ENCODE assay signal across 8 mouse cellular contexts in genomic region chr2:91257126-91257980, GRCm38 (mm10). TPM values are rescaled to one million over a fixed set of nuclear protein-coding genes. Genes with fewer than 3 reads are reported as not detected.
DNase-seq lines count a peak whose midpoint lies in the region; ATAC-seq and TF ChIP-seq lines count a peak whose summit lies in the region.

No protein-coding gene starts in this region.

- WGBS in forebrain, embryonic 15.5 days, result 2% methylated on average over 22 of the region's 22 CpGs
- WGBS in intestine, postnatal 0 days, result 4% methylated on average over 21 of the region's 22 CpGs
- 1% methylated on average over 22 of the region's 22 CpGs for WGBS in lung, embryonic 16.5 days

- peaks cover 23% of the 10 kb centered on the region; the same call in 1 of the 2 replicates for H3K27me3 ChIP-seq in forebrain, embryonic 15.5 days
- H3K27me3 ChIP-seq in intestine, postnatal 0 days (replicated peaks; ENCODE audit: control insufficient read depth, insufficient read depth, low read length), result peaks cover 4% of the 10 kb centered on the region
- H3K27me3 ChIP-seq in lung, embryonic 16.5 days (ENCODE audit: control insufficient read depth, insufficient read depth, low read depth, low read length), result peaks cover 13% of the 10 kb centered on the region; the same call in 1 of the 2 replicates

- ATAC-seq in forebrain, embryonic 15.5 days (replicated peaks), result peak; percentile 59
- peak; percentile 18; the same call in 1 of the 2 replicates for ATAC-seq in intestine, postnatal 0 days
- ATAC-seq in lung, embryonic 16.5 days (ENCODE audit: low read depth), result peak; percentile 78

- peaks cover 36% of the 10 kb centered on the region for H3K4me1 ChIP-seq in forebrain, embryonic 15.5 days
- H3K4me1 ChIP-seq in intestine, postnatal 0 days (replicated peaks; ENCODE audit: control insufficient read depth, insufficient read depth, low read length), result peaks cover 5% of the 10 kb centered on the region; the same call in 1 of the 2 replicates
- peaks cover 24% of the 10 kb centered on the region for H3K4me1 ChIP-seq in lung, embryonic 16.5 days (replicated peaks; ENCODE audit: control insufficient read depth, insufficient read depth, low read length)

- no peak for TF ChIP-seq CTCF in intestine, postnatal 0 days (IDR thresholded peaks at IDR 0.05; ENCODE audit: low read depth)

- H3K4me3 ChIP-seq in forebrain, embryonic 15.5 days, result peak overlapping the region; percentile 70
- peak overlapping the region; percentile 46 for H3K4me3 ChIP-seq in intestine, postnatal 0 days (ENCODE audit: low read depth, low read length)
- H3K4me3 ChIP-seq in lung, embryonic 16.5 days (ENCODE audit: low read length), result peak overlapping the region; percentile 74

- no peaks in the 10 kb centered on the region for H3K9me3 ChIP-seq in forebrain, embryonic 15.5 days
- H3K9me3 ChIP-seq in intestine, postnatal 0 days (ENCODE audit: control insufficient read depth), result no peaks in the 10 kb centered on the region
- H3K9me3 ChIP-seq in lung, embryonic 16.5 days (ENCODE audit: control insufficient read depth, low read length), result no peaks in the 10 kb centered on the region

- peak overlapping the region; percentile 100 for H3K4me2 ChIP-seq in forebrain, embryonic 15.5 days (replicated peaks)
- H3K4me2 ChIP-seq in intestine, postnatal 0 days (replicated peaks; ENCODE audit: low read depth), result peak overlapping the region; percentile 78
- peak overlapping the region; percentile 64 for H3K4me2 ChIP-seq in lung, embryonic 16.5 days (ENCODE audit: low read depth, low read length)

- peak overlapping the region; percentile 54 for H3K27ac ChIP-seq in forebrain, embryonic 15.5 days (replicated peaks)
- H3K27ac ChIP-seq in intestine, postnatal 0 days (ENCODE audit: low read depth, low read length), result no peak overlapping the region
- peak overlapping the region; percentile 86 for H3K27ac ChIP-seq in lung, embryonic 16.5 days (ENCODE audit: low read length)

- DNase-seq in thymus, postnatal 14 days, result peak; percentile 9
- no peak for DNase-seq in thymus, postnatal 0 days (ENCODE audit: low spot score)
- peak; percentile 51 for DNase-seq in brain, adult 2 months (ENCODE audit: low read depth, low spot score)
- DNase-seq in testis, postnatal 10 days (ENCODE audit: low spot score), result peak; percentile 59
- DNase-seq in left cerebral cortex, adult 9 months (ENCODE audit: low spot score in 2 of 2), result no peak

- no peaks in the 10 kb centered on the region for H3K36me3 ChIP-seq in forebrain, embryonic 15.5 days
- H3K36me3 ChIP-seq in intestine, postnatal 0 days (ENCODE audit: control insufficient read depth, insufficient read depth), result no peaks in the 10 kb centered on the region
- H3K36me3 ChIP-seq in lung, embryonic 16.5 days (ENCODE audit: control insufficient read depth, insufficient read depth, low read length), result peaks cover 10% of the 10 kb centered on the region

- peak overlapping the region; percentile 68 for H3K9ac ChIP-seq in forebrain, embryonic 15.5 days (replicated peaks)
- H3K9ac ChIP-seq in intestine, postnatal 0 days (ENCODE audit: low read depth, low read length), result peak overlapping the region; percentile 8; the same call in 1 of the 2 replicates
- peak overlapping the region; percentile 76 for H3K9ac ChIP-seq in lung, embryonic 16.5 days (ENCODE audit: low read length)

RNA-seq across cellular contexts. Expression of gene Pacsin3, which starts 1.6 kb away (rescaled TPM):
- 4.3 and 5.9 TPM in 2 replicates for polyA plus RNA-seq in thymus, postnatal 0 days (2015; fragmentation: Nextera tagmentation; extraction: Ambion mirVana)
- 19.8 and 22.9 TPM in 2 replicates for polyA plus RNA-seq in forebrain, embryonic 15.5 days (2015; fragmentation: Nextera tagmentation; extraction: Ambion mirVana)
- 6.5 and 7.3 TPM in 2 replicates for polyA plus RNA-seq in intestine, postnatal 0 days (2015; fragmentation: Nextera tagmentation; extraction: Ambion mirVana)
- 52.8 and 57.4 TPM in 2 replicates for polyA plus RNA-seq in lung, embryonic 16.5 days (2015; fragmentation: Nextera tagmentation; extraction: Ambion mirVana)

RNA-seq across cellular contexts. Expression of gene Arfgap2, which starts 7.4 kb away (rescaled TPM):
- polyA plus RNA-seq in thymus, postnatal 0 days (2015; fragmentation: Nextera tagmentation; extraction: Ambion mirVana), result 95.7 and 99.8 TPM in 2 replicates
- 78.0 and 79.0 TPM in 2 replicates for polyA plus RNA-seq in forebrain, embryonic 15.5 days (2015; fragmentation: Nextera tagmentation; extraction: Ambion mirVana)
- 37.6 and 39.0 TPM in 2 replicates for polyA plus RNA-seq in intestine, postnatal 0 days (2015; fragmentation: Nextera tagmentation; extraction: Ambion mirVana)
- polyA plus RNA-seq in lung, embryonic 16.5 days (2015; fragmentation: Nextera tagmentation; extraction: Ambion mirVana), result 86.0 and 89.8 TPM in 2 replicates

RNA-seq across cellular contexts. Expression of gene Ddb2, which starts 20.6 kb away (rescaled TPM):
- 33.7 and 35.8 TPM in 2 replicates for polyA plus RNA-seq in thymus, postnatal 0 days (2015; fragmentation: Nextera tagmentation; extraction: Ambion mirVana)
- 12.7 and 14.5 TPM in 2 replicates for polyA plus RNA-seq in forebrain, embryonic 15.5 days (2015; fragmentation: Nextera tagmentation; extraction: Ambion mirVana)
- 4.4 and 6.1 TPM in 2 replicates for polyA plus RNA-seq in intestine, postnatal 0 days (2015; fragmentation: Nextera tagmentation; extraction: Ambion mirVana)
- 22.0 and 22.1 TPM in 2 replicates for polyA plus RNA-seq in lung, embryonic 16.5 days (2015; fragmentation: Nextera tagmentation; extraction: Ambion mirVana)

RNA-seq across cellular contexts. Expression of gene Acp2, which starts 54.7 kb away (rescaled TPM):
- polyA plus RNA-seq in thymus, postnatal 0 days (2015; fragmentation: Nextera tagmentation; extraction: Ambion mirVana), result 15.5 and 15.6 TPM in 2 replicates
- 36.1 and 36.9 TPM in 2 replicates for polyA plus RNA-seq in forebrain, embryonic 15.5 days (2015; fragmentation: Nextera tagmentation; extraction: Ambion mirVana)
- 20.4 and 20.5 TPM in 2 replicates for polyA plus RNA-seq in intestine, postnatal 0 days (2015; fragmentation: Nextera tagmentation; extraction: Ambion mirVana)
- 32.6 and 33.3 TPM in 2 replicates for polyA plus RNA-seq in lung, embryonic 16.5 days (2015; fragmentation: Nextera tagmentation; extraction: Ambion mirVana)

RNA-seq across cellular contexts. Expression of gene Nr1h3, which starts 54.7 kb away (rescaled TPM):
- polyA plus RNA-seq in thymus, postnatal 0 days (2015; fragmentation: Nextera tagmentation; extraction: Ambion mirVana), result 7.2 and 9.6 TPM in 2 replicates
- polyA plus RNA-seq in forebrain, embryonic 15.5 days (2015; fragmentation: Nextera tagmentation; extraction: Ambion mirVana), result 2.0 and 2.8 TPM in 2 replicates
- 22.7 TPM in 2 replicates for polyA plus RNA-seq in intestine, postnatal 0 days (2015; fragmentation: Nextera tagmentation; extraction: Ambion mirVana)
- polyA plus RNA-seq in lung, embryonic 16.5 days (2015; fragmentation: Nextera tagmentation; extraction: Ambion mirVana), result 27.0 and 30.8 TPM in 2 replicates

Comparison
In these comparisons a context has a peak if more than half of its experiments do, and no peak if none do; other contexts are left out.
1. DNase-seq: peak in thymus, postnatal 14 days (single experiment), brain, adult 2 months (single experiment) and testis, postnatal 10 days (single experiment); none in thymus, postnatal 0 days (single experiment) and left cerebral cortex, adult 9 months (0 of 2).
2. ATAC-seq: peak in every context shown above with its lines; median percentile 78 in lung, embryonic 16.5 days; 59 in forebrain, embryonic 15.5 days; 18 in intestine, postnatal 0 days.
3. H3K9ac ChIP-seq: peak in every context shown above with its lines; median percentile 76 in lung, embryonic 16.5 days; 68 in forebrain, embryonic 15.5 days; 8 in intestine, postnatal 0 days.
4. Peak in every context shown above with its lines, with median percentiles within 50 percentile points of each other: H3K4me2 ChIP-seq and H3K4me3 ChIP-seq.